Mouse (Mus musculus) lung, adult 2 months (tissue): ENCODE measurements around the gene Rap1gap.

ENCODE experiments used
- CTCF ChIP-seq: fragments of 200-500 bp; IDR thresholded peaks from 2 replicates; pipeline ENCODE4 v1.5.1; 2011; ENCODE audit warnings: mild to moderate bottlenecking, low read length, control low read depth; ENCODE audit not compliant: insufficient read depth
- POLR2A ChIP-seq: fragments of 200-500 bp; IDR thresholded peaks from 2 replicates; pipeline ENCODE4 v1.6.1; 2011; ENCODE audit warnings: low read depth, mild to moderate bottlenecking, control low read depth, low read length, borderline replicate concordance; ENCODE audit errors: extremely low read depth

GRCm38 (mm10) chr4:137774505-137774904 lies 110.0 kb downstream of the Rap1gap start:
- TF ChIP-seq CTCF (no peak), POLR2A (no peak)
